Mouse (Mus musculus) ES-E14 (cell line): ENCODE measurements around the gene Znrf2.

Experiments used
- CHD2 ChIP-seq: IDR thresholded peaks from 2 replicates; pipeline ENCODE4 v1.6.1; 2014; ENCODE audit warnings: mild to moderate bottlenecking, low read depth, low read length, inconsistent platforms
- HCFC1 ChIP-seq: IDR thresholded peaks from 2 replicates; pipeline ENCODE4 v1.6.1; 2012; ENCODE audit warnings: low read length, inconsistent platforms, borderline replicate concordance; ENCODE audit not compliant: insufficient read depth
- MAFK ChIP-seq: IDR thresholded peaks from 2 replicates; pipeline ENCODE4 v1.6.1; 2014; ENCODE audit warnings: mild to moderate bottlenecking, low read depth, low read length, inconsistent platforms; ENCODE audit not compliant: insufficient read depth
- ZC3H11A ChIP-seq: IDR thresholded peaks from 2 replicates; pipeline ENCODE4 v1.6.1; 2012; ENCODE audit warnings: low read depth, mild to moderate bottlenecking, inconsistent platforms, low read length, borderline replicate concordance
- ZNF384 ChIP-seq: IDR thresholded peaks from 2 replicates; pipeline ENCODE4 v1.6.1; 2012; ENCODE audit warnings: low read depth, low read length, inconsistent platforms

GRCm38 (mm10) chr6:54924538-54924937, 107.8 kb downstream of the Znrf2 start:
- TF ChIP-seq CHD2: no peak
- no peak for TF ChIP-seq ZC3H11A
- no peak for TF ChIP-seq MAFK
- TF ChIP-seq ZNF384: no peak
- no peak for TF ChIP-seq HCFC1
